Mouse (Mus musculus) ovary, adult 18-20 months (tissue): ENCODE data around the gene Slc38a5.

Source experiments
- DNase-seq: peaks from one replicate; pipeline ENCODE4 v3.0.0; 2022; ENCODE audit warnings: low spot score, mixed read lengths

Slc38a5 gene

GRCm38 (mm10) chrX:8271083-8271820, at the start of gene Slc38a5:
Slc38a5 (plus strand) TSS chrX:8271133.
- no peak for DNase-seq

DNA sequence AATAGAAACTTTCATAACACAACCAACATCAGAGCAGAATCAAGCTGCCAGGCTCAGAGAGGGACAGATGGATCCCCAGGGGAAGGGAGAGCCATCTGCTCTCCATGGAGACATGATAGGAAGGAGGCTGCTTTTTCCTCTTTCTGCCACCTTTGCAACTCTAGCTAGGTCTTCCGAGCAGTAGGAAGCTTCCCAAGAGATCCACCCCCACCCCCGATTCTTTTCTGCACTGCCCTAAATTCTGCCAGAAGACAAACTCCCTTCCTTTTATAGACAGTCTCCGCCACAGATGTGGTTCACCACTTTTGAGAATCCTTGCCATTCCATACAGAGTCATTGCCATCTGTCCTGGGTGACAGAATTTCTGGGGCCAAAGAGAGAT, 48.6 kb upstream of the Slc38a5 start:
- DNase-seq, result no peak

GRCm38 (mm10) chrX:8222678-8223421, 48.1 kb upstream of the Slc38a5 start:
- DNase-seq, result no peak

DNA sequence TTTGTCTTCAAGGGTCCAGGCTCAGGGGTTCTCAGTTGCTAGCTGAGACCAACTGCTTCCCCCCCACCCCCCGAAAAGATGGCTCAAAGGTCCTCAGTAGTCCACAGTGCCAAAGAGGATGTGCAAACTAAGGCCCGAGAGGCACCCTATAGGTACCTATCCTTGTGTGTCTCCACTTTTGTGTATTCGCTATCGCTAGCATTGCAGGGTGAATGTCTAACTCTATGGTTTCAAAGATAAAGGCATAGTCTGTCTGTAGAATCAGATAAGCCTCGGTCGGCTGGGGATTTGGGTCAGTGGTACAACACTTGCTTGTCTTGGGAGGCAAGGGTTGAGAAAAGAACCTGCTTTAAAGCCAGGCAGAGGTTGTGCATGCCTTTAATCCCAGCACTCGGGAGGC, 47.5 kb upstream of the Slc38a5 start:
- no peak for DNase-seq

DNA sequence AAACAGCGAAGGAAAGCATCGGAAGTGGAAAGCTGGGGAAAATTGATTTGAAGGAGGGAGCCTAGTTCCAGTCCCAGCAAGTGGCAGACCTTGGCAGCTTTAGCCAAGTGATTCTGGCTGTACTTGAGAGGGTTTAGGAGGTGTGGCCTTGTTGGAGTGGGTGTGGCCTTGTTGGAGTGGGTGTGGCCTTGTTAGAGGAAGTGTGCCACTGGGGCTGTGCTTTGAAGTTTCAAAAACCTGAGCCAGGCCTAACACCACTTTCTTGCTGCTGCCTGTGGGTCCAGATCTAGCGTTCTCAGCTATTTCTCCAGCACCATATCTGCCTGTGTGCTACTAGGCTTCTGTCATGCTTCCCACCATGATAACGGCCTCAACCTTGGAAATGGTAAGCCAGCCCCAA, 40.7 kb upstream of the Slc38a5 start:
- DNase-seq, result no peak

GRCm38 (mm10) chrX:8233602-8234001, 37.3 kb upstream of the Slc38a5 start:
- DNase-seq, result no peak

- no peak for DNase-seq
Observed at GRCm38 (mm10) chrX:8236704-8237103, 34.2 kb upstream of the Slc38a5 start.

- DNase-seq, result no peak
Observed at GRCm38 (mm10) chrX:8238804-8239395, 32.0 kb upstream of the Slc38a5 start.

DNA sequence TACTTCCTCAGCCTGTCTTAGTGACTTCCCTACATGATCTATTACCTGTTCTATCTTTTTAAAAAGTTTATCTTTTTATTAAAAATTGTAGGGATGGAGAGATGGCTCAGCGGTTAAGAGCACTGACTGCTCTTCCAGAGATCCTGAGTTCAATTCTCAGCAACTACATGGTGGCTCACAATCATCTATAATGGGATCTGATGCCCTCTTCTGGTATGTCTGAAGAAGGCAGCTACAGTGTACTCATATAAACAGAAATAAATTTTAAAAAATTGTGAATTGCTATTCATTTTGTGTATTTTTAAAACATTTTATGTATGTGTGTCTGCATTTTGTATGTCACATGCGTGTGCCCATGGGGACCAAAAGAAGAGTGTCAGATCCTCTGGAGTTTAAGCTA, 23.3 kb upstream of the Slc38a5 start:
- DNase-seq, result no peak

DNA sequence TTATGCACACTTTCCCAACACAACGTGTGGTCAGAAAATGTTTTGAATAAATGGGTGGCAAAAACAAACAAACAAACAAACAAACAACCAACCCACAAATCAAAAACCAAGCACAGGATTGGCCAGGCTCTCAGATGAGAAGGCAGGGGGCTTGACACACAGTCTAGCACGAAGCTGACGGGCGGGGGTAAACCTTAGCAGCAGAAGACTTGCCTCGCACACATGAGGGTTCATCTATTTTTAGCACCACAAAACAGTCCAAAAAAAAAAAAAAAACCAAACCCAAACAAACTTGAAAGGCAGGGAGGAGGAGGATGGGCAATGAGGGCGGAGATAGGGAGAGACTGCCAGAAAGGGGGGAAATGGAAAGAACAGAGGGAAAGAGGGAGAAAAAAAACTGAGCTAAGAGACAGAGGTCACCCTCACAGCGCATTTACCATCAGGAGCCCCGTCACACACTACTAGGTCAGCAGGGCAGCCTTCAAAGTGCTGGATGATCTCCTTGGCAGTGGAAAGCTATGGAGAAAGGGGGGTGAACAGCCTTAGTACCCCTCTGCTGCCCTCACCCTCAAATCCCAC, 22.3 kb upstream of the Slc38a5 start:
- DNase-seq, result no peak

GRCm38 (mm10) chrX:8251789-8252333, 19.1 kb upstream of the Slc38a5 start:
- no peak for DNase-seq

DNA sequence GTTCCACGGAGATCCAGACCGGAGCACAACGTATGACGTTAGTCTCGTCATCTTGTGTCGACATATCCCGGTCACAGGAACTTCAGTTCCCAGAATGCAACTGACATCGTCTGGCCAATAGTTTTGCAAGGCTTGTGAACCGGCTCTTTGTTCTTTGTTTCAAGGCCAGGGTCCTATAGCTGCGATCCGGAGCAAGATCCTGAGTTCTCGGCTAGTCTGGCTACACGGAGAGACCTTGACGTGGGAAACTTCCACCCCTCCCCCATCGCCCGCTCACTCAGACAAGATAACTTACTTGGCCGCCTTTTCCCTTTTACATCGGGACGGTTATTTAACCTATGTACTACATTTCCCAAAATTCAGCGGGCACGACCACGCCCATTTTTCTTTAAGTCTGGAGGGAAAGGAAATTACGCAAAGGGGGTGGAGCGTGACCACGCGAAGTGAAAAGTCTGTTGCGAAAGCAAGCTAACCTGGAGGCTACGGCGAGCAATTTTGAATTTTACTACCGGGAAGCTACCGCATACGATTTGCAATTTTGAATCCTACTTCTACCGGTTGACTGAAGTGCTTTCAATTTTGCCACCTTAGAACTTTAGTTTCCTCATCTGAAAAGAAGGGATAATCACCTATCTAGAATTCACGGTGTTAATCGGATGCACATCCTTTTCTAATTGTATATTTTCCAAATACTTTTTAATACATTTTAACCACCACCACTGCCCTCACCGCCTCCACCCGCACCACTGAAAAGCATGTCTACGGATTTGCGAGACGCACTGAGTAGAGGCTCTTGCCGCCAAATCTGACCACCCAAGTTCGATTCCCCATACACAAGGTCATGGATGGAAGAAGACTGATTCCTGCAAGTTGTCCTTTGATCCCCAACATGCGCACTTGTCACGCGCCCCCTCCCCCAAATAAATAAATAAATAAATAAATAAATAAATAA, 18.3 kb upstream of the Slc38a5 start, which contains the start of gene Ftsj1:
TSS of gene Ftsj1 (minus strand) at position 73 of the 952 bp plus-strand sequence.
- DNase-seq, result peak; percentile 71

- no peak for DNase-seq
Observed at GRCm38 (mm10) chrX:8253711-8254110, 17.2 kb upstream of the Slc38a5 start.

- DNase-seq, result no peak
Observed at GRCm38 (mm10) chrX:8255807-8256206, 15.1 kb upstream of the Slc38a5 start.

DNA sequence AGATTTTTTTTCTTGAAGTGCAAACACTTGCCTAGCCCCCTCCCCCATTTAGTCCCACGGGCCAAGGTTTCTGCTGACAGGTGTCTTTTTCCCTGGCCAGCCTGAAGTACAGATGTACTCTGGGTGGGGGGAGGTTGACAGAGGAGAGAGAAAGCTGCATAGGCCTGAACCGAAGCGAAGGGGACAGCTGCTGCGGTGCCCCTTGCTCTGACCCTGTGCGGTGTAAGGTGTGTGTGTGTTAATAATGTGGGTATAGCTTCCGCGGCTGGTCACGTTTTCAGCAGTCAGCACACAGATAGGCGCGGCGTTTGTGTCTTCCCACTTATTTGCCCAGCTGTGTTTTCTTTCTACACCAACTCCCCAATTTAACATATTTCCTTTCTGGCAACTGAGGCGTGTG, 11.5 kb upstream of the Slc38a5 start:
- no peak for DNase-seq

GRCm38 (mm10) chrX:8263156-8263804, 7.7 kb upstream of the Slc38a5 start:
- no peak for DNase-seq

- no peak for DNase-seq
Observed at GRCm38 (mm10) chrX:8264222-8264621, 6.7 kb upstream of the Slc38a5 start.

- no peak for DNase-seq
Observed at GRCm38 (mm10) chrX:8272000-8272399, 1.1 kb downstream of the Slc38a5 start.

GRCm38 (mm10) chrX:8274056-8274455, 3.1 kb downstream of the Slc38a5 start:
- no peak for DNase-seq

DNA sequence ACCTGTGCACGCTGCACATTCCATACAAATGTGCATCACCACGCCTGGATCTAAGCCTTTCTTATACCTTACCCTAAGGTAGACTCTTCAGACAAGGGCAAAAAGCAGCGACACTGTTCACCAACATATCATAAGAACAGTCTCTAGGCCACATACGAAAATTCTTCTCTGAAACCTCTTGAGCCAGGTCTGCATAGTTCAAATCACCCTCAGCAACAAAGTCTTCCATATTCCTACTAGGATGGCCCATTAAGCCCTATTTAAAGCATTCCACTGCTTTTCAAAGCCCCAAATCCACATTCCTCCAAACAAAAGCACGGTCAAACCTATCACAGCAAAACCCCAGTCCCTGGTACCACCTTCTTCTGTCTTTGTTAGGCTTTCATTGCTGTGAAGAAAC, 17.7 kb downstream of the Slc38a5 start:
- no peak for DNase-seq

DNA sequence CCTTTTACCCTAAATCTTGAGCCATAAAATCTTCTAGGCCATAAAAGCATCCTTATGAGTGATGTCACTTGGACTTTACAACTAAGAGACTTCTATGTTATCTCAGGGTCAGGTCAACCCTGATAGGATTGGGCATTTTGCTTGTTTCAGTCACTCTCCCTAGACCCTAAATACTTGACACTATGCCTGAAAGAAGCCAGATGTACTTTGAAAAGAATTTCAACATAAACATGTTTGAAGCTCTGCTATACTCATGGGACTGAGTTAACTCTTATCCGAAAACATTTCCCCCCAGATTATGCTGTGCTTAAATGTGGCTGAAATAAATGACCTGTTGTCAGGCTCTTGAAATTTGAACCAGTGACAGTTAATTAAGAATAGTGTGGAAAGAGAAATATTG, 38.4 kb downstream of the Slc38a5 start:
- DNase-seq, result no peak
